Mouse (Mus musculus): Measurements from ENCODE around the gene Klhdc8b. TPM values are rescaled to one million over a fixed set of nuclear protein-coding genes. Genes with fewer than 3 reads are reported as not detected.

Gene Klhdc8b
- total RNA-seq, 4 experiments from 2014 or later, result 1.3 to 2.7 (median 2.2) TPM

Other genes starting within 250 kb of the Klhdc8b start
- 100 to 1,000 TPM; 159 to 203 (median 172) TPM for gene Dag1, start 197.6 kb downstream of the Klhdc8b start, total RNA-seq (2022)
- 10 to 100 TPM in 3 of 4 experiments, 1 to 10 TPM in 1; 8.0 to 13.5 (median 12.4) TPM for gene Nicn1, start 171.2 kb downstream of the Klhdc8b start, total RNA-seq (2022)
- 1 to 10 TPM in 1 of 4 experiments, under 1 TPM in 3; 0.32 to 1.3 (median 0.54) TPM for gene Amt, start 164.7 kb downstream of the Klhdc8b start, total RNA-seq (2022)
- gene Rhoa, start 155.5 kb downstream of the Klhdc8b start, total RNA-seq (2022), result 100 to 1,000 TPM in 2 of 4 experiments, 10 to 100 TPM in 2; 87.6 to 104 (median 99.6) TPM
- 10 to 100 TPM; 30.8 to 37.3 (median 34.3) TPM for gene Tcta, start 155.4 kb downstream of the Klhdc8b start, total RNA-seq (2022)
- 10 to 100 TPM; 66.3 to 72.7 (median 68.8) TPM for gene Gpx1, start 122.7 kb downstream of the Klhdc8b start, total RNA-seq (2022)
- gene Usp4, start 113.7 kb downstream of the Klhdc8b start, total RNA-seq (2022), result 10 to 100 TPM; 72.7 to 90.9 (median 87.3) TPM
- 1 to 10 TPM in 2 of 4 experiments, under 1 TPM in 2; 0.53 to 1.3 (median 0.97) TPM for gene 1700102P08Rik, start 68.8 kb downstream of the Klhdc8b start, total RNA-seq (2022)
- not detected for gene Ccdc36, start 33.1 kb downstream of the Klhdc8b start, total RNA-seq (2022)
- not detected for gene BC048562, start 25.1 kb downstream of the Klhdc8b start, total RNA-seq (2022)
- 10 to 100 TPM; 13.8 to 21.0 (median 16.3) TPM for gene Ccdc71, start 1.1 kb downstream of the Klhdc8b start, total RNA-seq (2022)
- 100 to 1,000 TPM; 112 to 139 (median 128) TPM for gene Lamb2, start 18.2 kb upstream of the Klhdc8b start, total RNA-seq (2022)
- 100 to 1,000 TPM; 118 to 134 (median 128) TPM for gene Usp19, start 29.0 kb upstream of the Klhdc8b start, total RNA-seq (2022)
- gene Qars, start 46.1 kb upstream of the Klhdc8b start, total RNA-seq (2022), result 100 to 1,000 TPM in 1 of 4 experiments, 10 to 100 TPM in 3; 78.6 to 107 (median 95.6) TPM
- gene Qrich1, start 55.2 kb upstream of the Klhdc8b start, total RNA-seq (2022), result 10 to 100 TPM; 44.8 to 59.1 (median 55.7) TPM
- 10 to 100 TPM; 60.2 to 78.6 (median 63.1) TPM for gene Impdh2, start 98.7 kb upstream of the Klhdc8b start, total RNA-seq (2022)
- gene Ndufaf3, start 105.9 kb upstream of the Klhdc8b start, total RNA-seq (2022), result 10 to 100 TPM; 31.9 to 34.4 (median 33.0) TPM
- 1 to 10 TPM; 6.0 to 9.1 (median 7.6) TPM for gene Dalrd3, start 108.3 kb upstream of the Klhdc8b start, total RNA-seq (2022)
- 1 to 10 TPM; 6.6 to 8.4 (median 7.7) TPM for gene Wdr6, start 117.2 kb upstream of the Klhdc8b start, total RNA-seq (2022)
- gene P4htm, start 136.1 kb upstream of the Klhdc8b start, total RNA-seq (2022), result 1 to 10 TPM; 3.8 to 5.5 (median 4.9) TPM
- 10 to 100 TPM; 68.7 to 85.9 (median 81.8) TPM for gene Arih2, start 187.8 kb upstream of the Klhdc8b start, total RNA-seq (2022)
- 10 to 100 TPM; 62.5 to 78.8 (median 68.7) TPM for gene Slc25a20, start 200.5 kb upstream of the Klhdc8b start, total RNA-seq (2022)
- gene Prkar2a, start 227.7 kb upstream of the Klhdc8b start, total RNA-seq (2022), result 100 to 1,000 TPM; 182 to 235 (median 191) TPM

Measured in gastrocnemius, adult 8-10 months (tissue).